Mouse (Mus musculus): ENCODE data around the gene Pnkp. TPM values are rescaled to one million over a fixed set of nuclear protein-coding genes. Genes with fewer than 3 reads are reported as not detected.

Pnkp gene
- polyA plus RNA-seq (2015; fragmentation: Nextera tagmentation; extraction: Ambion mirVana) = 39.7 and 41.3 TPM in 2 replicates

DNA sequence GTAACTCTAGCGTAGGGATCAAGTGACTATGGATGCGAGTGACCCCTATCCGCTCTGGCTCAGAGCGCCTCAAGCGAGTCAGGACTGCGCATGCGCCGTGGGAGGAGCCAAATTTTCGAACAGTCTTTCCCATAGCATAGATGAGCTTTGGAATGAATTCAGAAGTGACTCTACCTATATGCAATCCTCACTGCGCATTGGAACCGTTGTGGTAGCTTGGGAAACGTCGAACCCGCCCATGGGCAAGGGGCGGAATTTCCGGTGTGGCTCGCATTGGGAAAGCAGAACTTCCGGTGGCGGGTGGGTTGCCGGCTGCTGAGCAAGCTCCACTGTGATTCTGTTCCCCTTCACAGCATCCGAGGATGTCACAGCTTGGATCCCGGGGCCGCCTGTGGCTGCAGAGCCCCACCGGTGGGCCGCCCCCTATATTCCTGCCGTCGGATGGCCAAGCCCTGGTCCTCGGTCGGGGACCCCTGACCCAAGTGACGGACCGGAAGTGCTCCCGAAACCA, at the start of gene Pnkp:
Gene Pnkp (plus strand): TSS at position 98 of the 511 bp plus-strand sequence.
- no peaks in the 10 kb centered on the region for H3K27me3 ChIP-seq (replicated peaks; ENCODE audit: insufficient read depth, low read length)
- DNase-seq (ENCODE audit: low spot score) (peak; percentile 95), ATAC-seq (peak; percentile 41)
- under 1% methylated on average over 32 of the region's 32 CpGs for WGBS
- peaks cover 18% of the 10 kb centered on the region for H3K4me1 ChIP-seq (ENCODE audit: insufficient read depth, low read depth, low read length)
- 0 out of 2 replicates have a peak, but pooled peaks cover 2% of the 10 kb centered on the region for H3K36me3 ChIP-seq (ENCODE audit: insufficient read depth, low read length)
- TF ChIP-seq EP300 (IDR thresholded peaks at IDR 0.05) (peak; percentile 24; the same call in 1 of the 2 replicates), CTCF (IDR thresholded peaks at IDR 0.05) (0 out of 2 replicates have a peak, but pooled peaks have one; percentile 8)
- H3K27ac ChIP-seq (ENCODE audit: low read length) = peak within 1 kb of the TSS; percentile 93
- peak within 1 kb of the TSS; percentile 96 for H3K4me2 ChIP-seq (replicated peaks; ENCODE audit: low read depth, low read length)
- H3K9ac ChIP-seq (replicated peaks; ENCODE audit: low read depth) = peak within 1 kb of the TSS; percentile 74
- no peaks in the 10 kb centered on the region for H3K9me3 ChIP-seq (ENCODE audit: low read length)
- peak within 1 kb of the TSS; percentile 69 for H3K4me3 ChIP-seq (ENCODE audit: low read depth, low read length)

DNA sequence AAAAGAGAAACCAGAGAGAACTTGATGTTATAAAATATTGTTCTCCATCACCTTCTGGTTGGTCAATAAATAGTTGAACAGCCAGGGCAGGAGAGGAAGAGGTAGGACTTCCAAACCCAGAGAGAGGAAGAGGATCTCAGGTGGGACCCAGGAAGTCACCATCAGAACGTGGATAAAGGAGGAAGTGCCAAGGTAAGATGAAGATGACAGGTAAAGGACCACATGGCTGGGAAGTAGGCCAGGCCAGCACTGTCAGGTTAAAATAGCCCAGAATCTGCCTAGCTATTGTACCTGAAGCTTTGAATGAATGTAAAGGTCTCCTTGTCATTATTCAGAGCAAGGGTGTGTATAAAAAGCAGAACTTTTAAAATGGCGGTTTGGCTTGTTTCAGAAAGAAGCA, 48.0 kb upstream of the Pnkp start:
- Histone ChIP-seq H3K36me3 (ENCODE audit: insufficient read depth, low read length) (no peaks in the 10 kb centered on the region; the same call in 1 of the 2 replicates), H3K4me2 (replicated peaks; ENCODE audit: low read depth, low read length) (no peak overlapping the region), H3K9me3 (ENCODE audit: low read length) (no peaks in the 10 kb centered on the region), H3K4me1 (ENCODE audit: insufficient read depth, low read depth, low read length) (no peaks in the 10 kb centered on the region), H3K4me3 (ENCODE audit: low read depth, low read length) (no peak overlapping the region), H3K27ac (ENCODE audit: low read length) (no peak overlapping the region), H3K9ac (replicated peaks; ENCODE audit: low read depth) (no peak overlapping the region), H3K27me3 (replicated peaks; ENCODE audit: insufficient read depth, low read length) (no peaks in the 10 kb centered on the region)
- DNase-seq (ENCODE audit: low spot score) (no peak), ATAC-seq (no peak)
- no peak for TF ChIP-seq CTCF (IDR thresholded peaks at IDR 0.05)
- no peak for TF ChIP-seq EP300 (IDR thresholded peaks at IDR 0.05)
- WGBS = 71% methylated on average over 2 of the region's 2 CpGs

DNA sequence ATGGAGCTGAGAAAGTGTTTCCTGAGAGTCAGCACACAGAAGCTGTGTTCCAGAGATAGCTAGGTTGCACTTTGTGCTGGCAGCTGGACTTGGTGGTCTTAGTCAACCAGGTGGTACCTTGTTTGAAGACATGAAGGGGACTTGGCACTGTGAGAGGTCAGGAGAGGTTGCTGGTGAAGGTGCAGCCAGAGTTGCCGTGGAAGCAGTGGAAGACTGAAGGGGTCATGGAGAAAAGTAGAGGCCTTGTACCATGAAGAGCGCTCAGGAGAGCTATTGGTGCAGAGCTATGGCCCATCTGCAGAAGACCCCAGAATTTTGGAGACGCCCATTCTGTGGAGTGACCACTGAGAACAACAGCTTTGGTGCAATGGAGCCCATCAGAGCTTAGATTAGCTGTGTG, 47.5 kb upstream of the Pnkp start:
- no peak overlapping the region for H3K9ac ChIP-seq (replicated peaks; ENCODE audit: low read depth)
- no peaks in the 10 kb centered on the region for H3K27me3 ChIP-seq (replicated peaks; ENCODE audit: insufficient read depth, low read length)
- no peak overlapping the region for H3K27ac ChIP-seq (ENCODE audit: low read length)
- no peaks in the 10 kb centered on the region; the same call in 1 of the 2 replicates for H3K36me3 ChIP-seq (ENCODE audit: insufficient read depth, low read length)
- no peaks in the 10 kb centered on the region for H3K9me3 ChIP-seq (ENCODE audit: low read length)
- no peak for TF ChIP-seq EP300 (IDR thresholded peaks at IDR 0.05)
- TF ChIP-seq CTCF (IDR thresholded peaks at IDR 0.05) = no peak
- no peak overlapping the region for H3K4me3 ChIP-seq (ENCODE audit: low read depth, low read length)
- ATAC-seq (no peak), DNase-seq (ENCODE audit: low spot score) (peak; percentile 3)
- no peak overlapping the region for H3K4me2 ChIP-seq (replicated peaks; ENCODE audit: low read depth, low read length)
- no peaks in the 10 kb centered on the region for H3K4me1 ChIP-seq (ENCODE audit: insufficient read depth, low read depth, low read length)
- 82% methylated on average over 3 of the region's 3 CpGs for WGBS

DNA sequence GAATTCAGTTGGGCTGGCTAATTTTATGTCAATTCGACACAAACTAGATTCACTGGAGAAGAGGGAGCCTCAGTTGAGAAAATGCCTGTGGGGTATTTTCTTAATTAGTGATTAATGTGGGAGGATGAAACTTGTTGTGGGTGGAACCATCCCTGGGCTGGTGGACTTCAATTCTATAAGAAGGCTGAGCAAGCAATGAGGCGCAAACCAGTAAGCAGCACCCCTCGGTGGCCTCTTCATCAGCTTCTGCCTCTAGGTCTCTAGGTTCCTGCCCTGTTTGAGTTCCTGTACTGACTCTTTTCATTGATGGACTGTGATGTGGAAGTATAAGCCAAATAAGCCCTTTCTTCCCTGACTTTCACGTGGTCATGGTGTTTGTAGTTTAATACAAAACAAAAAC, 46.6 kb upstream of the Pnkp start:
- no peak for ATAC-seq
- Histone ChIP-seq H3K4me3 (ENCODE audit: low read depth, low read length) (no peak overlapping the region), H3K27ac (ENCODE audit: low read length) (no peak overlapping the region), H3K4me2 (replicated peaks; ENCODE audit: low read depth, low read length) (no peak overlapping the region), H3K9me3 (ENCODE audit: low read length) (no peaks in the 10 kb centered on the region), H3K27me3 (replicated peaks; ENCODE audit: insufficient read depth, low read length) (no peaks in the 10 kb centered on the region), H3K9ac (replicated peaks; ENCODE audit: low read depth) (no peak overlapping the region), H3K4me1 (ENCODE audit: insufficient read depth, low read depth, low read length) (no peaks in the 10 kb centered on the region), H3K36me3 (ENCODE audit: insufficient read depth, low read length) (no peaks in the 10 kb centered on the region; the same call in 1 of the 2 replicates)
- TF ChIP-seq EP300 (IDR thresholded peaks at IDR 0.05) = no peak
- TF ChIP-seq CTCF (IDR thresholded peaks at IDR 0.05) = no peak
- WGBS = 80% methylated on average over 4 of the region's 4 CpGs
- DNase-seq (ENCODE audit: low spot score) = no peak

DNA sequence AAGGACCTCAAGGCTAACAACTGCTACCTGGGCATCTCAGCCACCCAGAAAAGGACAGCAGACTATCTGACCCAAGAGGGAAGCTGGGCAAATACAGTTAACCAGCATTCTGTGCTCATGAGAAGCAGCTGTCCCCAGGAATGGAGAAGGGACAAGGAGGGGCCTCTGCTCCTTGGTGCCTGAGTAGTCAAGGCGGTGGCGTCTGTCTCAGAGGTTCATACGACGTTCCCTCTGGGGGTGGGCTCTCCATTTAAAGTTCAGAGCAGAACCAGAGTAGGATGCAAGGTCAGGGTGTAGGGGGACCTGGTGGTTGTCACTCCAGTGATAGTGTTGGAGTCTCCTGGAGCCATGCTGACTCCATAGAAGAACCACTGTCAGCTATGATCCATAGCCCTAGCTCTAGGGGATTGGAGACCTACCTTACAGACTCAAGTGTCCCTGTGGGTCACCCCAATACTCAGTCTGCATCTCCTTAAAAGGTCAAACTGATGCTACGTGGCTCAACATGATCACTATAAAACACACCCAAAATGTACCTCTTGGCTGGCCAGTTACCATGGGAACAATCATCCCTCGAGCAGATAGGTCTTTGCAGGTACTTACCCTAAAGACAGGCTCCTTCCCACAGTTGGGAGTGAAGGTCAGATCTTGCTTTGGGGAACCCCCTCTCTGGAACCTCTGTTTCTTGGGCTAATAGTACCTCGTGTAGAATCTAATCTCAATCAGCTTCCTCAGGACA, 46.0 kb upstream of the Pnkp start:
- Histone ChIP-seq H3K9me3 (ENCODE audit: low read length) (no peaks in the 10 kb centered on the region), H3K4me2 (replicated peaks; ENCODE audit: low read depth, low read length) (no peak overlapping the region), H3K27me3 (replicated peaks; ENCODE audit: insufficient read depth, low read length) (no peaks in the 10 kb centered on the region), H3K9ac (replicated peaks; ENCODE audit: low read depth) (no peak overlapping the region), H3K27ac (ENCODE audit: low read length) (no peak overlapping the region), H3K4me3 (ENCODE audit: low read depth, low read length) (no peak overlapping the region), H3K36me3 (ENCODE audit: insufficient read depth, low read length) (no peaks in the 10 kb centered on the region; the same call in 1 of the 2 replicates), H3K4me1 (ENCODE audit: insufficient read depth, low read depth, low read length) (no peaks in the 10 kb centered on the region)
- no peak for ATAC-seq
- DNase-seq (ENCODE audit: low spot score) = peak; percentile 4
- no peak for TF ChIP-seq EP300 (IDR thresholded peaks at IDR 0.05)
- TF ChIP-seq CTCF (IDR thresholded peaks at IDR 0.05) = no peak
- 83% methylated on average over 7 of the region's 7 CpGs for WGBS

DNA sequence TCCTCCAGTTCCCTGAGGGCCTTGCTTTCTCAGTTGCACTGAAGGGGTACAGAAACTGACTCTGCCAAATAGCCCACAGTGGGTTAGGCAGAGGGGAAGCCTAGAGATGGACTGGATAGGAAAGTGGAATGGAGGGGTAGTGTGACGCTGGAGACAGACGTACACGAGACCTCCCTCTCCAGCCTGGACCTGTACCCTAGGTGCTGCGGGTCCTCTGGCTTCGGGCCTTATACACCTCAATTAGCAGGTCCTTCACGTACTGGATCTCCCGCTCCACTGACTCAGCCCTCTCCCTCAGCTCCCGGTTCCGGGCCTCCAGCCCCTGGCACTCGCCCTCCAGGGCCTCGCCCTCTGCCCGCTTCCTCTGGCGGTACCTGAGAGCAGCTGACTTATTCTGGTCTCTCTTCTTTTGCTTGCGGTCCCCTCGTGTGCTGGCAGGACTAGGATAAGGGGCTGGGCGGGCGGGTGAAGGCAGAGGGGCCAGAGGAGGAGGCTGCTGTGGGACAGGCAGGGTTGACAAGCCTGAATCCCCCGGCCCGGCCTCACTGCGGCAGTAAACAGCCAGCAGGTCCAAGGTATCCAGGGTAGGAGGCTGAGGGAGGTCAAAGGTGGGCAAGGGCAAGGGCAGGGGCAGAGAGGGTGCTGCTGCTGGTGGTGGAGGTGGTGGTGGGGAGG, 44.2 kb upstream of the Pnkp start:
- peak; percentile 4 for DNase-seq (ENCODE audit: low spot score)
- WGBS = 93% methylated on average over 20 of the region's 20 CpGs
- TF ChIP-seq CTCF (IDR thresholded peaks at IDR 0.05) (no peak), EP300 (IDR thresholded peaks at IDR 0.05) (no peak)

More for the DNA sequence above, 44.2 kb upstream of the Pnkp start:
- Histone ChIP-seq H3K9me3 (ENCODE audit: low read length) (no peaks in the 10 kb centered on the region), H3K4me3 (ENCODE audit: low read depth, low read length) (no peak overlapping the region), H3K27ac (ENCODE audit: low read length) (no peak overlapping the region), H3K36me3 (ENCODE audit: insufficient read depth, low read length) (no peaks in the 10 kb centered on the region; the same call in 1 of the 2 replicates), H3K27me3 (replicated peaks; ENCODE audit: insufficient read depth, low read length) (no peaks in the 10 kb centered on the region), H3K4me1 (ENCODE audit: insufficient read depth, low read depth, low read length) (peaks cover 8% of the 10 kb centered on the region; the same call in 1 of the 2 replicates), H3K4me2 (replicated peaks; ENCODE audit: low read depth, low read length) (no peak overlapping the region), H3K9ac (replicated peaks; ENCODE audit: low read depth) (no peak overlapping the region)
- no peak for ATAC-seq

All from lung, postnatal 0 days (tissue).